Mouse (Mus musculus): ENCODE measurements around the gene Tgm1. TPM values are rescaled to one million over a fixed set of nuclear protein-coding genes. Genes with fewer than 3 reads are reported as not detected.
A peak's percentile ranks its signal among the peaks of the same experiment; 100 is the strongest.

The Tgm1 gene
- polyA plus RNA-seq, 1 experiment from 2014 or later = 0.19 TPM

- Histone ChIP-seq H3K4me1 (replicated peaks) (peaks cover 3% of the 10 kb centered on the region; the same call in 1 of the 2 replicates), H3K9me3 (no peaks in the 10 kb centered on the region), H3K9ac (no peak overlapping the region), H3K27me3 (no peaks in the 10 kb centered on the region), H3K27ac (no peak overlapping the region), H3K4me2 (no peak overlapping the region), H3K4me3 (no peak overlapping the region), H3K36me3 (peaks cover 42% of the 10 kb centered on the region)
- 92% methylated on average over 9 of the region's 9 CpGs for WGBS
- ATAC-seq (ENCODE audit: low FRiP score) = no peak
Observed at GRCm38 (mm10) chr14:55737086-55737687, 23.5 kb upstream of the Tgm1 start.

GRCm38 (mm10) chr14:55735758-55736157 is 22.0 kb upstream of the Tgm1 start:
- no peaks in the 10 kb centered on the region for H3K27me3 ChIP-seq
- no peak overlapping the region for H3K4me2 ChIP-seq
- H3K9ac ChIP-seq = no peak overlapping the region
- H3K36me3 ChIP-seq = peaks cover 33% of the 10 kb centered on the region
- 87% methylated on average over 4 of the region's 4 CpGs for WGBS
- no peak overlapping the region for H3K27ac ChIP-seq
- ATAC-seq (ENCODE audit: low FRiP score) = no peak
- H3K4me3 ChIP-seq = no peak overlapping the region
- no peaks in the 10 kb centered on the region for H3K9me3 ChIP-seq
- no peaks in the 10 kb centered on the region for H3K4me1 ChIP-seq (replicated peaks)

- ATAC-seq (ENCODE audit: low FRiP score) = no peak
Observed at GRCm38 (mm10) chr14:55735334-55735733, 21.6 kb upstream of the Tgm1 start.

GRCm38 (mm10) chr14:55734869-55735268 is 21.1 kb upstream of the Tgm1 start:
- Histone ChIP-seq H3K4me1 (replicated peaks) (no peaks in the 10 kb centered on the region), H3K27me3 (no peaks in the 10 kb centered on the region), H3K4me2 (no peak overlapping the region), H3K9me3 (no peaks in the 10 kb centered on the region), H3K9ac (no peak overlapping the region), H3K36me3 (peaks cover 24% of the 10 kb centered on the region), H3K4me3 (no peak overlapping the region), H3K27ac (no peak overlapping the region)
- ATAC-seq (ENCODE audit: low FRiP score) = no peak
- 74% methylated on average over 7 of the region's 7 CpGs for WGBS

More at GRCm38 (mm10) chr14:55735334-55735733, 21.6 kb upstream of the Tgm1 start:
- Histone ChIP-seq H3K4me3 (no peak overlapping the region), H3K4me1 (replicated peaks) (no peaks in the 10 kb centered on the region), H3K36me3 (peaks cover 29% of the 10 kb centered on the region), H3K9me3 (no peaks in the 10 kb centered on the region), H3K9ac (no peak overlapping the region), H3K27me3 (no peaks in the 10 kb centered on the region), H3K4me2 (no peak overlapping the region), H3K27ac (no peak overlapping the region)
- 67% methylated on average over 3 of the region's 3 CpGs for WGBS

- no peak overlapping the region for H3K9ac ChIP-seq
- peaks cover 14% of the 10 kb centered on the region for H3K36me3 ChIP-seq
- no peaks in the 10 kb centered on the region for H3K9me3 ChIP-seq
- H3K4me1 ChIP-seq (replicated peaks) = no peaks in the 10 kb centered on the region
- 85% methylated on average over 10 of the region's 10 CpGs for WGBS
- no peak for ATAC-seq (ENCODE audit: low FRiP score)
- H3K4me2 ChIP-seq = no peak overlapping the region
- H3K4me3 ChIP-seq = no peak overlapping the region
- H3K27ac ChIP-seq = no peak overlapping the region
- H3K27me3 ChIP-seq = no peaks in the 10 kb centered on the region
Observed at GRCm38 (mm10) chr14:55733889-55734288, 20.2 kb upstream of the Tgm1 start.

GRCm38 (mm10) chr14:55730531-55731032 is 16.9 kb upstream of the Tgm1 start:
- Histone ChIP-seq H3K4me1 (replicated peaks) (no peaks in the 10 kb centered on the region), H3K4me2 (no peak overlapping the region), H3K27ac (no peak overlapping the region), H3K36me3 (no peaks in the 10 kb centered on the region), H3K9ac (no peak overlapping the region), H3K9me3 (no peaks in the 10 kb centered on the region), H3K27me3 (0 out of 2 replicates have a peak, but pooled peaks cover 2% of the 10 kb centered on the region), H3K4me3 (no peak overlapping the region)
- WGBS = 79% methylated on average over 7 of the region's 7 CpGs
- ATAC-seq (ENCODE audit: low FRiP score) = no peak

GRCm38 (mm10) chr14:55730116-55730515 is 16.4 kb upstream of the Tgm1 start:
- Histone ChIP-seq H3K9me3 (no peaks in the 10 kb centered on the region), H3K9ac (no peak overlapping the region), H3K4me2 (no peak overlapping the region), H3K4me3 (no peak overlapping the region), H3K27me3 (0 out of 2 replicates have a peak, but pooled peaks cover 2% of the 10 kb centered on the region), H3K4me1 (replicated peaks) (no peaks in the 10 kb centered on the region), H3K36me3 (no peaks in the 10 kb centered on the region), H3K27ac (no peak overlapping the region)
- ATAC-seq (ENCODE audit: low FRiP score) = no peak
- WGBS = 78% methylated on average over 7 of the region's 7 CpGs

GRCm38 (mm10) chr14:55727889-55728685 is 14.4 kb upstream of the Tgm1 start:
- no peak overlapping the region for H3K9ac ChIP-seq
- no peak overlapping the region for H3K4me3 ChIP-seq
- no peaks in the 10 kb centered on the region for H3K9me3 ChIP-seq
- H3K36me3 ChIP-seq = no peaks in the 10 kb centered on the region
- H3K27me3 ChIP-seq = 0 out of 2 replicates have a peak, but pooled peaks cover 2% of the 10 kb centered on the region
- 71% methylated on average over 8 of the region's 8 CpGs for WGBS
- no peaks in the 10 kb centered on the region for H3K4me1 ChIP-seq (replicated peaks)
- ATAC-seq (ENCODE audit: low FRiP score) = no peak
- no peak overlapping the region for H3K27ac ChIP-seq
- no peak overlapping the region for H3K4me2 ChIP-seq

- Histone ChIP-seq H3K4me3 (no peak overlapping the region), H3K9ac (no peak overlapping the region), H3K36me3 (no peaks in the 10 kb centered on the region), H3K9me3 (no peaks in the 10 kb centered on the region), H3K27ac (no peak overlapping the region), H3K4me1 (replicated peaks) (peaks cover 7% of the 10 kb centered on the region; the same call in 1 of the 2 replicates), H3K27me3 (0 out of 2 replicates have a peak, but pooled peaks cover 2% of the 10 kb centered on the region), H3K4me2 (no peak overlapping the region)
- no peak for ATAC-seq (ENCODE audit: low FRiP score)
Observed at GRCm38 (mm10) chr14:55726261-55726660, 12.5 kb upstream of the Tgm1 start.

GRCm38 (mm10) chr14:55724411-55724871 is 10.7 kb upstream of the Tgm1 start:
- Histone ChIP-seq H3K9ac (no peak overlapping the region), H3K4me2 (no peak overlapping the region), H3K4me1 (replicated peaks) (peaks cover 16% of the 10 kb centered on the region), H3K4me3 (no peak overlapping the region), H3K9me3 (no peaks in the 10 kb centered on the region), H3K27me3 (0 out of 2 replicates have a peak, but pooled peaks cover 2% of the 10 kb centered on the region), H3K36me3 (peaks cover 5% of the 10 kb centered on the region), H3K27ac (no peak overlapping the region)
- no peak for ATAC-seq (ENCODE audit: low FRiP score)
- WGBS = 72% methylated on average over 8 of the region's 8 CpGs

GRCm38 (mm10) chr14:55723433-55723832 is 9.7 kb upstream of the Tgm1 start:
- 94% methylated on average over 7 of the region's 7 CpGs for WGBS
- H3K27ac ChIP-seq = no peak overlapping the region
- peaks cover 16% of the 10 kb centered on the region for H3K4me1 ChIP-seq (replicated peaks)

GRCm38 (mm10) chr14:55722438-55722945 is 8.8 kb upstream of the Tgm1 start:
- Histone ChIP-seq H3K4me3 (peak overlapping the region; percentile 73), H3K4me2 (peak overlapping the region; percentile 61), H3K9me3 (no peaks in the 10 kb centered on the region), H3K4me1 (replicated peaks) (peaks cover 16% of the 10 kb centered on the region), H3K9ac (peak overlapping the region; percentile 81), H3K27ac (peak overlapping the region; percentile 90; the same call in 1 of the 2 replicates), H3K36me3 (peaks cover 24% of the 10 kb centered on the region), H3K27me3 (no peaks in the 10 kb centered on the region)
- 51% methylated on average over 8 of the region's 8 CpGs for WGBS
- peak; percentile 17 for ATAC-seq (ENCODE audit: low FRiP score)

More at GRCm38 (mm10) chr14:55723433-55723832, 9.7 kb upstream of the Tgm1 start:
- no peaks in the 10 kb centered on the region for H3K27me3 ChIP-seq
- no peaks in the 10 kb centered on the region for H3K9me3 ChIP-seq
- H3K4me2 ChIP-seq = no peak overlapping the region
- H3K9ac ChIP-seq = no peak overlapping the region
- no peak overlapping the region for H3K4me3 ChIP-seq
- H3K36me3 ChIP-seq = peaks cover 15% of the 10 kb centered on the region
- no peak for ATAC-seq (ENCODE audit: low FRiP score)
